Mouse (Mus musculus) right cerebral cortex, adult 18-20 months (tissue): ENCODE results near the gene Yy1.
A peak's percentile ranks its signal among the peaks of the same experiment; 100 is the strongest.

ENCODE experiments used
- DNase-seq: peaks from one replicate; pipeline ENCODE4 v3.0.0; 2022; ENCODE audit warnings: mixed read lengths

Gene Yy1

GRCm38 (mm10) chr12:108792546-108793452 lies at the start of gene Yy1:
Gene Yy1, plus strand, starts transcription at chr12:108792973.
- DNase-seq: peak; percentile 98

DNA sequence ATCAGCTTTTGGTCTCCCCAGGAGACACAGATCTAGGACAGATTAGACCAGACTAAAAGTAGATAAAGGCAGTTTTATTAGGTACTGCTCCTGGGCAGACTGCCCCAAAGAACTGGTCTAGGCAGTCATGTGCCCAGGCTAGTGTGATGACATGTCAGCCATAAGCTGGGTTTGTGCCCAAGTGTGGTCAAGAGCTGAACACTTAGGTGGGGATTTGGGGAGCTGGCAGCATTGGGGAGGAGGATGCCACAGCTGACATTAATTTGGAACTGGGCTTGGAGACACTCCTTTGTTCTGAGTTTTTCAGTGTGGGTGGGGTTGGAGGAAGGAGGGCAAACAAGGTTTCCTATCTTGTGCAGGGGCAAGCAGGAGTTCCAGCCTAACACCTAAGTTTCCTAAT lies 46.8 kb upstream of the Yy1 start:
- DNase-seq: no peak

GRCm38 (mm10) chr12:108749019-108749418 lies 43.8 kb upstream of the Yy1 start:
- no peak for DNase-seq

- DNase-seq: no peak
Observed at GRCm38 (mm10) chr12:108749454-108749853, 43.3 kb upstream of the Yy1 start.

GRCm38 (mm10) chr12:108750226-108750625 lies 42.5 kb upstream of the Yy1 start:
- no peak for DNase-seq

GRCm38 (mm10) chr12:108751790-108752189 lies 41.0 kb upstream of the Yy1 start:
- no peak for DNase-seq

DNA sequence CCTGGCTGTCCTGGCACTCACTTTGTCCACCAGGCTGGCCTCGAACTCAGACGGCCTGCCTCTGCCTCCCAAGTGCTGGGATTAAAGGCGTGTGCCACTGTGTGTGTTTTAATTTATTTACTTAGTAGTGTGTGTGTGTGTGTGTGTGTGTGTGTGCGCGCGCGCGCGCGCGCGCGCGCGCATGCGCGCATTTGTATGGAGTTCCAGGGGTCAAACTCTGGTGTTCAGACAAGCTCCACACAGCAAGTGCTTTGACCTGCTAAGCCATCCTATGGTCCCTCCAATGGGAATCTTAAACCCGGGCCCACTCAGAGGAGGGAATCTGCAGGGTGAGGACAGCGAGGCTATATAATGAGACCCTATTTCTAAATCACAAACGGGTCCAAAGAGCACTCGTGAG lies 37.6 kb upstream of the Yy1 start:
- no peak for DNase-seq

GRCm38 (mm10) chr12:108756611-108757010 lies 36.2 kb upstream of the Yy1 start:
- DNase-seq: no peak

DNA sequence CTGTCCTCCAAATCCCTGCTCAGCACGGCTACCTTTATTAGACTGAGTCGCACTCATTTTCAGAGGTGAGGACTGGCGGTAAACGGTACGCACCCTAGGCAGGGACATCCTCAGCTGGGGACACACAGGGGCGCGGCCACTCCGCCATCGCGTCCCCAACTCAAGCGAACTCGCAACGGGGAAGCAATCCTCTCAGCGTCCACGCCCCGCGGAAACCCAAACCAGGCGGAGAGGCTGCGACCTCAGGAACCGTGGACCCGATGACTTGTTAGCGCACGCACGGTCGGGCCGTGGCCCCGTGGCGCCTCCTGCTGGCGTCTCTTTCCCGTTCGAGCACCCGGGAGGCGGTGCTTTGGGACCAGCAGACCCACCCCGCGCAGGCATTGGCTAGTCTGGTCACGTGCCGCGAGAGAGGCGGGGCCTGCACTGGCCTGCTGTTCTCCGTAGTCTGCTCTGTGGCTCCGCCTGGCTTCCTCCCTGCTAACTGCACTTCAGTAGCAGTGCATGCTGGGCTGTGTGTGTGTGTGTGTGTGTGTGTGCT lies 35.0 kb upstream of the Yy1 start:
- peak; percentile 98 for DNase-seq

- no peak for DNase-seq
Observed at GRCm38 (mm10) chr12:108758273-108758672, 34.5 kb upstream of the Yy1 start.

- no peak for DNase-seq
Observed at GRCm38 (mm10) chr12:108758682-108759081, 34.1 kb upstream of the Yy1 start.

DNA sequence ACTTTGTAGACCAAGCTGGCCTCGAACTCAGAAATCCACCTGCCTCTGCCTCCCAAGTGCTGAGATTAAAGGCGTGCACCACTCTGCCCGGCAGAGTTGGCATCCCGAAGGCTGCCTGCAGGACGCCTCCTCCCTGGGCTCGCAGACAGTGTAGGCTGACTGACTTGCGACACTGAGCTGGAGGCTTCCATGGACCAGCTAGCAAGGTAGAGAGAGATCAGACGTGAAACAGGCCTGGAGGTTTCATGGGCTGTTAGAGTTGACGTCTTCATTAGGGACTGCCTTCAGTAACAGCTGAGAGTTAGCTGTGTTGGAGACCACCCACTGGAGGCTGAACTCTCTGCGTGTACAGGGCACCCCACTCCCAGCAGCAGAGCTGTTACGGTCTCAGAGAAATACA lies 33.5 kb upstream of the Yy1 start:
- no peak for DNase-seq

- DNase-seq: no peak
Observed at GRCm38 (mm10) chr12:108760016-108760415, 32.8 kb upstream of the Yy1 start.

DNA sequence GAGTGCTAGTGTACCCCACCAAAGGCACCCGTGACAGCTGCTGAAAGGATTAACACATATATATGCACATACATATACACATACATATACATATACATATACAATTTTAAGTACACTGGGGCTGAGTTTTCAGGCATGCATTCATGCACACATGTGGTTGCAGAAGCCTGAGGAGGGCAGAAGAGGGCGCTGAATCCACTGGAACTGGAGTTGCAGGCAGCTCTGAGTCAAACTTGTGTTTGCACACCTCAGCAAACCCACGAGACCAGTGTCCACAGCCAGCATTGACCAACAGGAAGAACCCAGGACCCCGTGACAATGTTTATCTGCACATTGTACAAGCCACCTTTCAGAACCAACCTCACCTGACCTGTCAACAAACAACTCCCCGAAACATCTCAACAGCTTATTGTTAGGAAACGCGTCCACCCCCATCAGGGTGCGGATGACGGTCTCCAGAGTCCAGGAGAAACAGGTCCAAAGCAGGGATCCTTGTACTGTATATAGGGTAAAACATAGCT lies 32.2 kb upstream of the Yy1 start:
- no peak for DNase-seq

DNA sequence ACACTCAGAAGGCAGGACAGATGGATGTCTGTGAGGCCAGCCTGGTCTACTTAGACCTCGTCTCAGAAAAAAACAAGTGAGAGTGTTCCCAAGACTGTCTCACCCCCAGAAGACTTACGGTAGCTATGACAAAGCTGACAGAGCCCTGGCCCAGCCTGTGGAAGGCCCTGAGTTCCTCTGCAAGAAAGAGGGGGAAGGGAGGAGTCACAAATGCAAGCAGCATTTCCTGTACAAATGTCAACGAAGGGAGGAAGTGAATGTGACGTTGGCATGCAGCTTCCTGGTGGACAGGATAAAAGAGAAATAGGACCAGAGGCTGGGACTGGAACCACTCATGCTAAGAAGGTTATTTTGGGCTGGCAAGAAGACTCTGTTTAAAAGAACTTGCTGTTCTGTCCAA lies 31.6 kb upstream of the Yy1 start:
- DNase-seq: no peak

GRCm38 (mm10) chr12:108761665-108762064 lies 31.1 kb upstream of the Yy1 start:
- DNase-seq: no peak

- DNase-seq: no peak
Observed at GRCm38 (mm10) chr12:108763057-108763796, 29.5 kb upstream of the Yy1 start.

GRCm38 (mm10) chr12:108764917-108765678 lies 27.7 kb upstream of the Yy1 start:
- no peak for DNase-seq

- DNase-seq: no peak
Observed at GRCm38 (mm10) chr12:108765751-108766221, 27.0 kb upstream of the Yy1 start.

- DNase-seq: no peak
Observed at GRCm38 (mm10) chr12:108766316-108766715, 26.5 kb upstream of the Yy1 start.

GRCm38 (mm10) chr12:108766866-108767265 lies 25.9 kb upstream of the Yy1 start:
- DNase-seq: no peak

GRCm38 (mm10) chr12:108768196-108768854 lies 24.4 kb upstream of the Yy1 start:
- DNase-seq: no peak
